ENCODE assay signal across 21 mouse cellular contexts in the genomic region with DNA sequence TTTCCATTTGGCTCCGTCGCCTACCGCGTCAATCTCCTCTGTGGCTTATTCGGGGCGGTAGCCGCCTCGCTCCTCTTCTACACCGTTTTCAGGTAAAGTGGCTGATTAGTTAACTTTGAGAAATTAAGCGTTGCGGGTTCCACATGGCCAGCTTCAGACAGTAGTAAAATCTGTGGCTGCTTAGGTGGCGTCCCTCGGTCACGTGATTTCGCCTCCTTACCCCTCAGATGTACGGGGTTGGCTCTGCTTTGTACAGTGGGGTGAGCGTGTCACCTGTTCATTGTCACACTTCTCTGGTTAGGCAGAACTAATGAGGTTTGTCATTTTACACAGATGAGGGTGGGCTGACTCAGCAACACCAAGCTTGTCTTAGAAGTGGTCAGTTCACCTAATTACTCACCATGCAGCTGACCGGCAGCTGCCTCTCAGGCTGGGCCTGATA. TPM values are rescaled to one million over a fixed set of nuclear protein-coding genes. Genes with fewer than 3 reads are reported as not detected.
A peak's percentile ranks its signal among the peaks of the same experiment; 100 is the strongest.
DNase-seq lines count a peak whose midpoint lies in the region; ATAC-seq and TF ChIP-seq lines count a peak whose summit lies in the region.
"Had no signal": no experiment of that assay in that cellular context is flagged by ENCODE, and none has a peak within 500 bp of the region (broad histone marks: within the 10 kb centered on the region; RNA-seq: fewer than 3 reads in every experiment).

No protein-coding gene starts in this region.

- H3K4me1 ChIP-seq in hindbrain, embryonic 11.5 days (replicated peaks; ENCODE audit: control insufficient read depth, insufficient read depth, low read length), result no peaks in the 10 kb centered on the region; the same call in 1 of the 2 replicates
- H3K4me1 ChIP-seq in hindbrain, embryonic 14.5 days (replicated peaks; ENCODE audit: control insufficient read depth, insufficient read depth, low read length), result peaks cover 13% of the 10 kb centered on the region
- H3K4me1 ChIP-seq in CH12.LX (ENCODE audit: control insufficient read depth in 1 of 2, insufficient read depth in 2 of 2) (peaks cover 0 to 36% of the 10 kb centered on the region in 2 experiments; a peak in 2 of 4 replicates), ES-Bruce4 (ENCODE audit: control insufficient read depth, insufficient read depth, low read length) (no peaks in the 10 kb centered on the region)
- H3K4me1 ChIP-seq in midbrain, embryonic 16.5 days (ENCODE audit: control insufficient read depth, insufficient read depth, low read length), result peaks cover 15% of the 10 kb centered on the region
- H3K4me1 ChIP-seq in stomach, postnatal 0 days (replicated peaks; ENCODE audit: control insufficient read depth, insufficient read depth), result no peaks in the 10 kb centered on the region

- TF ChIP-seq CTCF in CH12.LX (conservative IDR thresholded peaks at IDR 0.05 in 1 of 2, IDR thresholded peaks at IDR 0.05 in 1 of 2; ENCODE audit: low read depth in 2 of 2, low read length in 2 of 2) (no peak), ES-Bruce4 (IDR thresholded peaks at IDR 0.05; ENCODE audit: low read depth, low read length) (no peak)
- no peak for TF ChIP-seq CTCF in stomach, postnatal 0 days (IDR thresholded peaks at IDR 0.05; ENCODE audit: low read depth)

- H3K9me3 ChIP-seq in hindbrain, embryonic 11.5 days (ENCODE audit: control insufficient read depth, low read length), result no peaks in the 10 kb centered on the region
- H3K9me3 ChIP-seq in hindbrain, embryonic 14.5 days (ENCODE audit: control insufficient read depth, low read length), result no peaks in the 10 kb centered on the region
- H3K9me3 ChIP-seq in CH12.LX (replicated peaks; ENCODE audit: low read length) (no peaks in the 10 kb centered on the region), ES-Bruce4 (replicated peaks; ENCODE audit: control insufficient read depth, insufficient read depth, low read length, poor library complexity, severe bottlenecking) (no peaks in the 10 kb centered on the region)
- H3K9me3 ChIP-seq in midbrain, embryonic 16.5 days (replicated peaks; ENCODE audit: control insufficient read depth, low read length, poor library complexity, severe bottlenecking), result no peaks in the 10 kb centered on the region
- no peaks in the 10 kb centered on the region for H3K9me3 ChIP-seq in stomach, postnatal 0 days (ENCODE audit: control insufficient read depth, low read length)
- H3K9me3 ChIP-seq: hindbrain, embryonic 13.5 days; megakaryocyte, embryonic 14.5 days; stomach, embryonic 15.5 days had no signal

- H3K27me3 ChIP-seq in hindbrain, embryonic 11.5 days (ENCODE audit: control insufficient read depth, insufficient read depth, low read length), result no peaks in the 10 kb centered on the region
- no peaks in the 10 kb centered on the region for H3K27me3 ChIP-seq in hindbrain, embryonic 14.5 days (ENCODE audit: control insufficient read depth, insufficient read depth, low read length)
- H3K27me3 ChIP-seq in CH12.LX (replicated peaks) (no peaks in the 10 kb centered on the region), ES-Bruce4 (ENCODE audit: control insufficient read depth, insufficient read depth, low read length, poor library complexity, severe bottlenecking) (no peaks in the 10 kb centered on the region)
- no peaks in the 10 kb centered on the region for H3K27me3 ChIP-seq in midbrain, embryonic 16.5 days (ENCODE audit: control insufficient read depth, insufficient read depth, low read depth, low read length)
- H3K27me3 ChIP-seq in stomach, postnatal 0 days (ENCODE audit: control insufficient read depth, insufficient read depth, low read length), result no peaks in the 10 kb centered on the region
- H3K27me3 ChIP-seq: hindbrain, embryonic 13.5 days; megakaryocyte, embryonic 14.5 days; stomach, embryonic 15.5 days had no signal

- no peak overlapping the region for H3K4me3 ChIP-seq in hindbrain, embryonic 11.5 days (ENCODE audit: low read depth, low read length)
- H3K4me3 ChIP-seq in hindbrain, embryonic 14.5 days (replicated peaks; ENCODE audit: low read length), result no peak overlapping the region
- peak overlapping the region; percentile 6 to 30 (median 28) for H3K4me3 ChIP-seq in CH12.LX (replicated peaks in 1 of 3; ENCODE audit: low read depth in 2 of 3, low read length in 2 of 3, poor library complexity in 1 of 3)
- 0 out of 2 replicates have a peak overlapping the region, but pooled peaks have one; percentile 16 for H3K4me3 ChIP-seq in ES-Bruce4 (ENCODE audit: low read depth, low read length)
- H3K4me3 ChIP-seq in midbrain, embryonic 16.5 days (ENCODE audit: low read depth, low read length), result no peak overlapping the region
- no peak overlapping the region for H3K4me3 ChIP-seq in stomach, postnatal 0 days (ENCODE audit: low read depth, low read length)
- H3K4me3 ChIP-seq: hindbrain, embryonic 13.5 days; left cerebral cortex, adult 2 months; megakaryocyte, embryonic 14.5 days; stomach, embryonic 15.5 days had no signal

- 0 out of 2 replicates have a peak, but pooled peaks have one; percentile 19 for ATAC-seq in hindbrain, embryonic 11.5 days (ENCODE audit: low FRiP score)
- ATAC-seq in hindbrain, embryonic 14.5 days (ENCODE audit: low FRiP score), result no peak
- ATAC-seq in midbrain, embryonic 16.5 days, result no peak
- ATAC-seq in stomach, postnatal 0 days (ENCODE audit: low FRiP score, low TSS enrichment), result no peak

- in situ Hi-C loops in CH12.LX (cut with MboI; ENCODE audit: low pct_ligation_motif_present, low pct_unique_long_range_greater_than_20kb, low sequenced_read_pairs), result no loop called here

- H3K4me2 ChIP-seq in hindbrain, embryonic 11.5 days (replicated peaks; ENCODE audit: low read depth, low read length), result no peak overlapping the region
- H3K4me2 ChIP-seq in hindbrain, embryonic 14.5 days (replicated peaks), result no peak overlapping the region
- H3K4me2 ChIP-seq in CH12.LX (ENCODE audit: insufficient read depth, low read depth, poor library complexity, severe bottlenecking), result peak overlapping the region; percentile 53
- peak overlapping the region; percentile 20 for H3K4me2 ChIP-seq in midbrain, embryonic 16.5 days (ENCODE audit: low read length)
- H3K4me2 ChIP-seq in stomach, postnatal 0 days (replicated peaks; ENCODE audit: low read depth), result no peak overlapping the region
- H3K4me2 ChIP-seq: hindbrain, embryonic 13.5 days; liver, embryonic 11.5 days; stomach, embryonic 15.5 days had no signal

- DNase-seq in hindbrain, embryonic 11.5 days (ENCODE audit: low spot score), result no peak
- DNase-seq in hindbrain, embryonic 14.5 days (ENCODE audit: low spot score), result no peak
- peak; percentile 93 for DNase-seq in CH12.LX (ENCODE audit: extremely low read depth)
- no peak for DNase-seq in cerebellum, postnatal 4 days (ENCODE audit: low spot score in 2 of 2)
- no peak for DNase-seq in stomach, postnatal 0 days (ENCODE audit: low spot score)
- DNase-seq: adrenal gland, adult 8-10 months; cerebellum, adult 8-10 months; kidney, adult 9 months; kidney, postnatal 36 days; layer of hippocampus, adult 9-11 months; lung, adult 18-20 months; lung, postnatal 14 days; right cerebral cortex, postnatal 25 days; thymus, postnatal 14 days had no signal

- H3K9ac ChIP-seq in hindbrain, embryonic 11.5 days (ENCODE audit: low read depth, low read length), result no peak overlapping the region
- H3K9ac ChIP-seq in hindbrain, embryonic 14.5 days, result no peak overlapping the region
- H3K9ac ChIP-seq in CH12.LX (ENCODE audit: insufficient read depth, low read depth), result no peak overlapping the region
- no peak overlapping the region for H3K9ac ChIP-seq in ES-Bruce4 (ENCODE audit: low read depth, poor library complexity, severe bottlenecking)
- H3K9ac ChIP-seq in midbrain, embryonic 16.5 days (ENCODE audit: low read depth, low read length), result no peak overlapping the region
- no peak overlapping the region for H3K9ac ChIP-seq in stomach, postnatal 0 days (ENCODE audit: low read length)
- H3K9ac ChIP-seq: hindbrain, embryonic 13.5 days; stomach, embryonic 15.5 days had no signal

- no peak overlapping the region for H3K27ac ChIP-seq in hindbrain, embryonic 11.5 days (ENCODE audit: low read depth, low read length)
- no peak overlapping the region for H3K27ac ChIP-seq in hindbrain, embryonic 14.5 days
- H3K27ac ChIP-seq in CH12.LX (ENCODE audit: insufficient read depth, low read depth) (peak overlapping the region; percentile 44), ES-Bruce4 (ENCODE audit: insufficient read depth, low read length) (no peak overlapping the region)
- no peak overlapping the region for H3K27ac ChIP-seq in midbrain, embryonic 16.5 days (ENCODE audit: low read length)
- H3K27ac ChIP-seq in stomach, postnatal 0 days (replicated peaks), result no peak overlapping the region
- H3K27ac ChIP-seq: hindbrain, embryonic 13.5 days; left cerebral cortex, adult 2 months; stomach, embryonic 15.5 days had no signal

- TF ChIP-seq POLR2A in CH12.LX (IDR thresholded peaks at IDR 0.05; ENCODE audit: low read depth, low read length) (peak; percentile 33; the same call in 1 of the 2 replicates), ES-Bruce4 (IDR thresholded peaks at IDR 0.05; ENCODE audit: insufficient read depth, low read length) (no peak)

- H3K79me2 ChIP-seq in CH12.LX (replicated peaks; ENCODE audit: control insufficient read depth, extremely low read depth, insufficient read depth, poor library complexity, severe bottlenecking), result no peaks in the 10 kb centered on the region

- TF ChIP-seq RAD21 in CH12.LX (IDR thresholded peaks at IDR 0.05; ENCODE audit: low read depth, low read length), result no peak

- H3K36me3 ChIP-seq in hindbrain, embryonic 11.5 days (ENCODE audit: control insufficient read depth, insufficient read depth, low read length), result no peaks in the 10 kb centered on the region
- peaks cover 15% of the 10 kb centered on the region for H3K36me3 ChIP-seq in hindbrain, embryonic 14.5 days (replicated peaks; ENCODE audit: control insufficient read depth, insufficient read depth)
- H3K36me3 ChIP-seq in CH12.LX (replicated peaks in 1 of 2; ENCODE audit: control insufficient read depth in 1 of 2, insufficient read depth in 1 of 2, low read length in 1 of 2) (peaks cover 0 to 11% of the 10 kb centered on the region in 2 experiments), ES-Bruce4 (ENCODE audit: control insufficient read depth, insufficient read depth, low read length, poor library complexity, severe bottlenecking) (no peaks in the 10 kb centered on the region)
- H3K36me3 ChIP-seq in midbrain, embryonic 16.5 days (ENCODE audit: control insufficient read depth, insufficient read depth, low read length), result peaks cover 4% of the 10 kb centered on the region
- H3K36me3 ChIP-seq in stomach, postnatal 0 days (ENCODE audit: control insufficient read depth, insufficient read depth, low read length), result no peaks in the 10 kb centered on the region
- H3K36me3 ChIP-seq: stomach, embryonic 15.5 days had no signal

- WGBS in hindbrain, embryonic 11.5 days, result 74% methylated on average over 18 of the region's 18 CpGs
- WGBS in hindbrain, embryonic 14.5 days, result 76% methylated on average over 18 of the region's 18 CpGs
- 67% methylated on average over 18 of the region's 18 CpGs for WGBS in midbrain, embryonic 16.5 days
- WGBS in stomach, postnatal 0 days, result 82% methylated on average over 18 of the region's 18 CpGs

- TF ChIP-seq EP300 in CH12.LX (IDR thresholded peaks at IDR 0.05; ENCODE audit: low read length) (peak; percentile 69), ES-Bruce4 (IDR thresholded peaks at IDR 0.05; ENCODE audit: insufficient read depth, low read depth, low read length) (no peak)
- TF ChIP-seq EP300 in stomach, postnatal 0 days (optimal IDR thresholded peaks at IDR 0.05), result no peak

- dilution Hi-C loops in CH12.LX (cut with MboI; ENCODE audit: extremely low pct_ligation_motif_present, extremely low pct_unique_long_range_greater_than_20kb, low sequenced_read_pairs), result no loop called here

RNA-seq across cellular contexts. Expression of a gene that starts 6.1 kb away (rescaled TPM):
- polyA plus RNA-seq in hindbrain, embryonic 11.5 days (2014; fragmentation: Nextera tagmentation; extraction: Ambion mirVana), result 23.3 and 24.6 TPM in 2 replicates
- 20.4 TPM in 2 replicates for polyA plus RNA-seq in hindbrain, embryonic 14.5 days (2014; fragmentation: Nextera tagmentation; extraction: Ambion mirVana)
- total RNA-seq in CH12.LX (2012; rRNA removed) (4.1 and 4.6 TPM in 2 replicates), CH12.LX (2014; rRNA removed) (5.1 and 5.2 TPM in 2 replicates)
- polyA plus RNA-seq in CH12.LX (2012; ENCODE audit: insufficient read length, low read depth) (8.2 and 9.0 TPM in 2 replicates), ES-Bruce4 (2011; ENCODE audit: insufficient read depth, insufficient read length, low read depth, missing spikeins) (14.0 and 14.7 TPM in 2 replicates)
- 19.7 and 20.2 TPM in 2 replicates for polyA plus RNA-seq in midbrain, embryonic 16.5 days (2015; fragmentation: Nextera tagmentation; extraction: Ambion mirVana)
- 6.8 and 7.8 TPM in 2 replicates for polyA plus RNA-seq in stomach, postnatal 0 days (2015; fragmentation: Nextera tagmentation; extraction: Ambion mirVana)

Comparison
In these comparisons a context has a peak if more than half of its experiments do, and no peak if none do; other contexts are left out.
1. H3K4me2 ChIP-seq: peak in CH12.LX (single experiment) and midbrain, embryonic 16.5 days (single experiment); none in hindbrain, embryonic 11.5 days (single experiment), hindbrain, embryonic 14.5 days (single experiment) and stomach, postnatal 0 days (single experiment).
2. H3K4me3 ChIP-seq: peak in CH12.LX (3 of 3) and ES-Bruce4 (single experiment); none in hindbrain, embryonic 11.5 days (single experiment), hindbrain, embryonic 14.5 days (single experiment), midbrain, embryonic 16.5 days (single experiment) and stomach, postnatal 0 days (single experiment).